Mouse (Mus musculus) right cerebral cortex, adult 2 months (tissue): ENCODE measurements around the gene 1700001O22Rik.

Experiments
- DNase-seq, 2 experiments: peaks; one replicate each; pipeline ENCODE4 v3.0.0; 2021 to 2022; ENCODE audit warnings: low spot score in 2 of 2

The 1700001O22Rik gene

GRCm38 (mm10) chr2:30754831-30755230, 48.6 kb downstream of the 1700001O22Rik start:
- DNase-seq, result no peak

- DNase-seq, result no peak
Observed at GRCm38 (mm10) chr2:30753219-30753618, 50.2 kb downstream of the 1700001O22Rik start.

DNA sequence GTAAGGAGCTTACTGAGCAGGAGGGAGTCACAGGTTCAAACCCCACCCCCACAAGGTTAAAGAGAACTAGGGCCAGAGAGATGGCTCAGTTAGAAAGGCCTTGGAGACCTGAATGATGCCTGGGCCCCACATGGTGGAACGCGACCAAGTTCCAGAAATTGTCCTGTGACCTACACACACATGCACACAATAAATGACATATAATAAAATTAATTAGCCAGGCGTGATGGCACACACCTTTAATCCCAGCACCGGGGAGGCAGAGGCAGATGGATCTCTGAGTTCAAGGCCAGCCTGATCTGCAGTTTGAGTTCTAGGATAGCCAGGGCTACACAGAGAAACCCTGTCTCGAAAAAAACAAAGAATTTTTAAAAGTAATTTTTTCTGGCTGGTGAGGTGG, 51.0 kb downstream of the 1700001O22Rik start:
- no peak for DNase-seq

DNA sequence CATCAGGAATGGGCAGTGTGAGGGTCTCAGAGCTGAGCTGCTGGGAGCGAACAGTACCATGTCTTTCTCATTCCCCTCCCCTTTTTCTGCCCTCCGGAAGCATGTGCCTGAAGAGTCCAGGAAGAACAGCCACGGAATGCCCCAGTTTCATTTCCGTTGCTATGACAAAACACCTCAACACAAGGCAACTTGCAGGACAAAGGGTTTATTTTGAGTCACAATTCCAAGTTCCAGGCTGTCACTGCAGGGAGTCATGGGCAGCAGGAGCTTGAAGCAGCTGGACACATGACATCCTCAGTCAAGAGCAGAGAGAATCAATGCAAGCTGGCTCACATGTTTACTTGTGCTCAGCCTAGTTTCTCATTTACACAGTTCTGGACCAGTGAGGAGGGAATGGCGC, 53.4 kb downstream of the 1700001O22Rik start:
- DNase-seq, result no peak

DNA sequence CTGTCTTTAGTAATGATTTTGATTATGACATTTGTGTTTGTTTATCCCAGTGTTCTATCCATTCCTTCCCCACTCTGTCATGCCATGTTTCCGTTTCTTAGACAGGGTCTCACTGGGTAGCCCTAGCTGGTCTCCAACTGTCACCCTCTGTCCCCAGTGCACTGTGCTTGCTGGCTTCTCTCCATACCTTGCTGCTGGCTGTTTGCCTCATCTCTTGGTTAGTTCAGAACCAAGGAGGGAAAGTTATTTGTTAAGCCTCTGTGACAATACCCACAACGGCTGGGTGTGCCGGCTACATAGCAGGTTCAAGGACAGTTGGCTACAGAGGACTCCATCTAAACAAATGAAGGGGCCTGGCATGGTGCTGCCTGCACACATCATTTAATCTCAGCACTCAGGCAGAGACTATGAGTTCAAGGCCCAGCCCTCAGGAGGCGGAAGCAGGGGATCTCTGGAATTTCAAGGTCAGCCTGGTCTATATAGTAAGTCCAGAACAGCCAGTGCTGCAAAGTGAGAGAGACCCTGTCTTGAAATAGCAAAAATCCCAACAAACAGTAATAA, 55.8 kb downstream of the 1700001O22Rik start:
- no peak for DNase-seq
